Mouse (Mus musculus) megakaryocyte progenitor cell, adult 5-6 weeks (primary cell): ENCODE results near the gene Miga1. TPM values are rescaled to one million over a fixed set of nuclear protein-coding genes. Genes with fewer than 3 reads are reported as not detected.

Experiments used
- ATAC-seq: replicated peaks from 2 replicates; pipeline ENCODE4 v1.8.0; 2016; ENCODE audit warnings: mild to moderate bottlenecking, moderate TSS enrichment, inconsistent platforms; ENCODE audit not compliant: poor library complexity
- total RNA-seq, 2 experiments: library from RNA; stranded (forward) in 1 of 2; stranded (reverse) in 1 of 2; fragments of 157-497, 149-512 nt in 1 of 2; fragments of 200-1000 nt in 1 of 2; gene quantifications; 2 replicates each; pipeline versions ENCODE4 v1.2.3 to v1.2.4; 2015 to 2017

The Miga1 gene
- total RNA-seq, 2 experiments from 2014 or later: 20.4 to 25.9 TPM

GRCm38 (mm10) chr3:152257528-152257927 is 82.7 kb downstream of the Miga1 start:
- ATAC-seq: no peak

- no peak for ATAC-seq
These were observed 89.7 kb downstream of the Miga1 start for GRCm38 (mm10) chr3:152250487-152250886.

- no peak for ATAC-seq
These were observed 92.5 kb downstream of the Miga1 start for GRCm38 (mm10) chr3:152247708-152248107.

GRCm38 (mm10) chr3:152245273-152245910 is 94.8 kb downstream of the Miga1 start:
- peak; percentile 74 for ATAC-seq

DNA sequence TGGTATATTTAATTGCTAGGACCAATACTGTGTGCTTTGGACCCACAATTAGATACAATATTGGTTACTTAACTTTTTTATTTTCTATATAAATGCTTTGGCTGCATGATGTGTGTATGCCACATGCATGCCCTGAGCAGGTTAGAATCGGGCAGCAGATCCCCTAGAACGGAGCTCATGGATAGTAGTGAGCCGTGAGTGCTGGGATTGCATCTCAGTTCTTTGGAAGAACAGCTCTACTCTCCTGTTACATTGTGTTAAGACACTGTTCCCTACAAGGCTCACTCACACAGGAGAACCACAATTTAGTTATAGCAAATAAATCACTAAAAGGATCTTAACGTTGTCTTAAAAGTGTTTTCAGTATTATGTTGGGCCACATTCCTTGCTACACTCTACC is 96.9 kb downstream of the Miga1 start:
- no peak for ATAC-seq

DNA sequence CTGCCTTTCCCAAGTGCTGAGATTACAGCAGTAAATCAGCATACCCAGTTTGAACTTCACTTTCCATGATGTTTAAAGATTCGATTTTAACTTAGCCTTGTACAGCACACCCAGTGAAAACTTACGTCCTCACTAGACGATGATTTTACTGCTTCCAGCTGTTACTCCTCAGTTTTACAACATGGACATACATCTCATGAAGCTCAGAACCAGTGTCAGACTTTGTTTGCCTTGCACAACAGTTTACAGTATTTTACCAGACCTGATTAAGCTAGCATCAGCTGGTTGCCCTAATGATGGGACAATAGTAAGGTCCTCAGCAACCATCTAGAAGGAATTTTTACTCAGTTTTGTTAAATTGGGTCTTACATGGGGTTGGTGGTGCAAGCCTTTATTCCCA is 99.1 kb downstream of the Miga1 start:
- no peak for ATAC-seq

- ATAC-seq: no peak
These were observed 100.6 kb downstream of the Miga1 start for GRCm38 (mm10) chr3:152239592-152239991.

DNA sequence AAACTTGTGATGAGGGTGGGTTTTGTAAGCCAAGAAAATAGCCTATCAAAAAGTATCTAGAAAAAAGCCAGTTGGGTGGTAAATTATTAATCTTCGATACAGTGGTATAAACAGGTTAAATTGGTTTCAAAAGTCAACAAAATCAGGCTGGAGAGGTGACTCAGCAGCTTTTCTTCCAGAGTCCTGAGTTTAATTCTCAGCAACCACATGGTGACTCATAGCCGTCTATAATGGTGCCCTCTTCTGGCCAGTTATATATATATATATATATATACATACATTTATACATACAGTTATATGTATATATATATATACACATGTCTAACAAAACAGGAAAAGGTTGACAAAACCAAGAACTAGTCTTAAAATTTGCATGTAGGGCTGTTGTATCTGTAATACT is 101.4 kb downstream of the Miga1 start:
- ATAC-seq: peak; percentile 76

DNA sequence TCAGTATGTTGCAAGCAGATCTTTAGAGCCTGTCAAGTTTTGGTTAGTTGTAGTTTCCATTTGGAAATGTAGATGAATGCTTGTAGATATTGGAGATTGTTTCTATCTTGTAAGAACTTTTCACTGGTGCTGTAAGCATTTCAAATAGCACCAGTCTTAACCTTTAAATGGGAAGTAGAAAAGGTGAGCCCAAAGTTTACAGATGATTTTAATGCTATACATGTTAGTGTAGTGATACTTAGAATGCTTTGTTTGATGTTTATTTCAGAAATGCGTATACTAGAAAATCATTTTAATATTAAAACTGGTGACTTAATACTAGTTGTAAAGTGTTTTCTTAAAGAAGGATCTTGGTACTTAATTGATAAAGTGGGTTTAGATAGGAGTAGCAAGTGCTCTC is 104.4 kb downstream of the Miga1 start:
- ATAC-seq: no peak

- ATAC-seq: no peak
These were observed 105.0 kb downstream of the Miga1 start for GRCm38 (mm10) chr3:152235238-152235637.

- peak; percentile 88 for ATAC-seq
These were observed 108.7 kb downstream of the Miga1 start for GRCm38 (mm10) chr3:152231333-152232100.

DNA sequence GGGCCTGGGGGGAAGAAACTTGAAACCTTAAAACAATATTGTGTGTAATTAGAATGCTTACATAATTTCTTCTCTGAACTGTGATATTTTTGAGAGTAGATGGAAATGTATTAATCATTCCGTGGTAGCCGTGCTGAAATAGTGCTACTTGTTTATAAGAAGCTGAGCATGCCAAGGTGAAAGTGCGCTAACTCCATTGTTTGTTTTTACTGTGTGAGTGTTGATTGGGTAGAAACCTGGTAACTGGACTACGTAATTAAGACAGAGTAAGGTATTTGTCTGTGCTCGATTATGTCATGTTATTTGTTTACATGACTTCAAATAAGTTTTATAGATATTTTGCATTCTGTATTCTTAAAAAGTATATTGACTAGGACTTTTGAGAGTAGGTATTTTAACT is 110.9 kb downstream of the Miga1 start:
- no peak for ATAC-seq

- no peak for ATAC-seq
These were observed 111.4 kb downstream of the Miga1 start for GRCm38 (mm10) chr3:152228843-152229242.

DNA sequence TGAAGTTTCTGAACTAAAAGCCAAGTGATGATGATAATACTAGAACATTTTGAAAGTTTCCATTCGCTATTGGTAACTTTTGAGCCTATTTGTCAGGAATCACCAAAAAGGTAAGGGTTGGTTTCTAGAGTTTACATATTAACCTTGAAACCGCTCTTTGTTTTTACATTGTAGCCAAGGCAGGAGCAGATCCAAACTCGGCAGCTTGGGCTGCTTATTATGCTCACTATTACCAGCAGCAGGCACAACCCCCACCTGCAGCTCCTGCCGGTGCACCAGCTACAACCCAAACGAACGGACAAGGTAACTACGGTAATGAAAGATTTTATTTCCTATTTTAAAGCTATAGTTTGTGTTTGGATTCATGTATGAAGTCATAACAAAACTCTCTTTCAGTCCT is 114.3 kb downstream of the Miga1 start:
- ATAC-seq: no peak

GRCm38 (mm10) chr3:152224918-152225317 is 115.3 kb downstream of the Miga1 start:
- 0 out of 2 replicates have a peak, but pooled peaks have one; percentile 10 for ATAC-seq

Other genes with a start within 250 kb of the Miga1 start
- 0.22 TPM in 1 of 2 replicates, not detected in the other for gene Gipc2, start 174.2 kb downstream of the Miga1 start, total RNA-seq (2015)
- gene Gipc2, start 174.2 kb downstream of the Miga1 start, total RNA-seq (2017): not detected in 2 replicates
- gene Dnajb4, start 130.1 kb downstream of the Miga1 start, total RNA-seq (2015): 37.8 and 37.9 TPM in 2 replicates
- gene Dnajb4, start 130.1 kb downstream of the Miga1 start, total RNA-seq (2017): 39.3 and 43.5 TPM in 2 replicates
- 149 and 188 TPM in 2 replicates for gene Fubp1, start 130.0 kb downstream of the Miga1 start, total RNA-seq (2015)
- 204 and 275 TPM in 2 replicates for gene Fubp1, start 130.0 kb downstream of the Miga1 start, total RNA-seq (2017)
- gene Nexn, start 74.1 kb downstream of the Miga1 start, total RNA-seq (2015): not detected in 2 replicates
- gene Nexn, start 74.1 kb downstream of the Miga1 start, total RNA-seq (2017): not detected in 2 replicates
- 23.5 and 35.7 TPM in 2 replicates for gene Usp33, start 6.1 kb upstream of the Miga1 start, total RNA-seq (2015)
- 48.4 and 83.5 TPM in 2 replicates for gene Usp33, start 6.1 kb upstream of the Miga1 start, total RNA-seq (2017)
- 49.2 and 50.3 TPM in 2 replicates for gene Zzz3, start 55.1 kb upstream of the Miga1 start, total RNA-seq (2015)
- 54.6 and 80.5 TPM in 2 replicates for gene Zzz3, start 55.1 kb upstream of the Miga1 start, total RNA-seq (2017)